Mouse (Mus musculus) forebrain, embryonic 14.5 days (tissue): ENCODE measurements around the gene Sdk2. TPM values are rescaled to one million over a fixed set of nuclear protein-coding genes. Genes with fewer than 3 reads are reported as not detected.

Experiments
- ATAC-seq: fragments of 200-750 bp; cut with Nextera tagmentation; 2 replicates; pipeline ENCODE4 v1.8.0; 2017; ENCODE audit warnings: mild to moderate bottlenecking, moderate library complexity
- DNase-seq: peaks from one replicate; pipeline ENCODE4 v3.0.0-alpha.2; 2015; ENCODE audit warnings: low spot score
- H3K27ac ChIP-seq: fragments of 300-500 bp; sonication (generic); 2 replicates; pipeline ENCODE4 v1.5.1; 2014; ENCODE audit warnings: low read depth, mild to moderate bottlenecking, control low read depth, low read length, moderate library complexity
- H3K27me3 ChIP-seq: fragments of 300-500 bp; sonication (generic); replicated peaks from 2 replicates; pipeline ENCODE4 v1.6.1; 2014; ENCODE audit warnings: low read length, control low read depth, mixed read lengths; ENCODE audit not compliant: control insufficient read depth, insufficient read depth
- H3K36me3 ChIP-seq: fragments of 300-500 bp; sonication (generic); 2 replicates; pipeline ENCODE4 v1.6.1; 2014; ENCODE audit warnings: low read length, control low read depth; ENCODE audit not compliant: control insufficient read depth, insufficient read depth
- H3K4me1 ChIP-seq: fragments of 300-500 bp; sonication (generic); 2 replicates; pipeline ENCODE4 v1.6.1; 2014; ENCODE audit warnings: antibody characterized with exemption, low read length, control low read depth; ENCODE audit not compliant: control insufficient read depth, insufficient read depth
- H3K4me2 ChIP-seq: fragments of 300-500 bp; sonication (generic); 2 replicates; pipeline ENCODE4 v1.6.1; 2014; ENCODE audit warnings: mild to moderate bottlenecking, control low read depth, low read length
- H3K4me3 ChIP-seq: fragments of 300-500 bp; sonication (generic); 2 replicates; pipeline ENCODE4 v1.5.1; 2014; ENCODE audit warnings: low read depth, low read length, control low read depth
- H3K9ac ChIP-seq: fragments of 300-500 bp; sonication (generic); 2 replicates; pipeline ENCODE4 v1.6.1; 2014; ENCODE audit warnings: mild to moderate bottlenecking, low read length, control low read depth, moderate library complexity
- H3K9me3 ChIP-seq: fragments of 300-500 bp; sonication (generic); replicated peaks from 2 replicates; pipeline ENCODE4 v1.6.1; 2016; ENCODE audit warnings: low read length, control low read depth, mixed read lengths; ENCODE audit not compliant: control insufficient read depth
- WGBS: fragments of 180-500 bp; shearing (Covaris S2); extraction: QIAGEN DNeasy Blood & Tissue Kit; methylation state at CpG from one replicate; pipeline ENCODE4 v1.1.7; 2014; 5-methylcytosine and 5-hydroxymethylcytosine counted together
- polyA plus RNA-seq: library from polyadenylated mRNA; unstranded; fragments of >200 nt; fragmentation: Nextera tagmentation; extraction: Ambion mirVana; gene quantifications from 2 replicates; pipeline ENCODE4 v1.2.1, GENCODE M21; 2014

Sdk2 gene
- polyA plus RNA-seq, 1 experiment from 2014 or later = 1.1 TPM

DNA sequence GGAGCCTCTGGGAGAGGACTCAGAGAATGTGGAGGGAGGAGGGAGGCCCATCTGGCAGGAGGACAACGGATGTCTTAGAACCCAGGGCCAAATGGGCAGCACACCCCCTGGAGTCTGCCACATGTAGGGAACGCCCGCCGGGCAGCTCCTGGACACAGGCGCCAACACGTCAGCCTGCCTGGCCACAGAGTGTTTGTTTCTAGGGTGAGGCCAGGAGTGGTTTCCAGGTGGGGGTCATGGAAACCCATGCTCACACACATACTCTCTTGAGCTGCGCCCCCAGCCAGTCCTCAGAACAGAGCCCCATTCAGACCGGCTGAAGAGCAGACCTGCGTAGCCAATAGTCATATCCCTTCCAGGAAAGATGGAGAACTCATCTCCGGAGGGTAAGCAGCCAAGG lies 35.4 kb downstream of the Sdk2 start:
- no peaks in the 10 kb centered on the region for H3K36me3 ChIP-seq
- 90% methylated on average over 10 of the region's 10 CpGs for WGBS
- no peak for DNase-seq

GRCm38 (mm10) chr11:114030214-114030613 lies 36.6 kb downstream of the Sdk2 start:
- no peak overlapping the region for H3K9ac ChIP-seq
- no peak overlapping the region for H3K27ac ChIP-seq
- no peak for DNase-seq
- no peaks in the 10 kb centered on the region for H3K27me3 ChIP-seq
- 90% methylated on average over 7 of the region's 7 CpGs for WGBS
- H3K9me3 ChIP-seq = no peaks in the 10 kb centered on the region
- H3K4me1 ChIP-seq = no peaks in the 10 kb centered on the region
- H3K4me3 ChIP-seq = no peak overlapping the region
- no peak for ATAC-seq
- no peaks in the 10 kb centered on the region for H3K36me3 ChIP-seq
- H3K4me2 ChIP-seq = no peak overlapping the region

More for the DNA sequence above, 35.4 kb downstream of the Sdk2 start:
- no peak overlapping the region for H3K9ac ChIP-seq
- no peak for ATAC-seq
- no peaks in the 10 kb centered on the region for H3K27me3 ChIP-seq
- no peak overlapping the region for H3K4me3 ChIP-seq
- no peaks in the 10 kb centered on the region for H3K9me3 ChIP-seq
- H3K4me1 ChIP-seq = no peaks in the 10 kb centered on the region
- no peak overlapping the region for H3K4me2 ChIP-seq
- no peak overlapping the region for H3K27ac ChIP-seq

DNA sequence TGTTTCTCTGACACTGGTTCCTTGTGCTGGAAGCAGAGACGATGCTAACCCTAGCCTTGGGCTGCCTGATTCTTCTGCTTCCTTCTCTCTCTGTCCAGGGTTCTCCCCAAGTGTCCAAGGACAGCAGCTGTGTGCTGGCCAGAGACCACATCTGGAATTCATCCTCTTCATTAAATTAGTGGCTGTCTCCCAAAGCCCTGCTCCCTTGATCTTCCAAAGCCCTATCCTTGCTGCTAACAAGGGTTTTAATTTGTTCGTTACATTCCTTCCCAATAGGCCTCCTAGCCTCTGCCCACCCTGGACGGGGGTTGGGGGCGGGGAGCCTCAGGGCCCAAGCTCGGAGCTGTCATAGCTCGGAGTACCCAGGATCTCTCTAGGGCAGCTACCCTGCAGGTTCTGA lies 38.3 kb downstream of the Sdk2 start:
- no peaks in the 10 kb centered on the region for H3K27me3 ChIP-seq
- H3K4me3 ChIP-seq = no peak overlapping the region
- 42% methylated on average over 6 of the region's 6 CpGs for whole genome bisulfite sequencing
- H3K36me3 ChIP-seq = no peaks in the 10 kb centered on the region
- no peaks in the 10 kb centered on the region for H3K9me3 ChIP-seq
- DNase-seq = no peak
- no peak for ATAC-seq
- H3K4me2 ChIP-seq = no peak overlapping the region
- H3K4me1 ChIP-seq = no peaks in the 10 kb centered on the region
- no peak overlapping the region for H3K9ac ChIP-seq
- H3K27ac ChIP-seq = no peak overlapping the region

GRCm38 (mm10) chr11:114028021-114028420 lies 38.8 kb downstream of the Sdk2 start:
- Histone ChIP-seq H3K36me3 (no peaks in the 10 kb centered on the region), H3K4me2 (no peak overlapping the region), H3K27me3 (no peaks in the 10 kb centered on the region), H3K9me3 (no peaks in the 10 kb centered on the region), H3K27ac (no peak overlapping the region), H3K9ac (no peak overlapping the region), H3K4me3 (no peak overlapping the region), H3K4me1 (no peaks in the 10 kb centered on the region)
- DNase-seq (no peak), ATAC-seq (no peak)
- 80% methylated on average over 6 of the region's 6 CpGs for WGBS

DNA sequence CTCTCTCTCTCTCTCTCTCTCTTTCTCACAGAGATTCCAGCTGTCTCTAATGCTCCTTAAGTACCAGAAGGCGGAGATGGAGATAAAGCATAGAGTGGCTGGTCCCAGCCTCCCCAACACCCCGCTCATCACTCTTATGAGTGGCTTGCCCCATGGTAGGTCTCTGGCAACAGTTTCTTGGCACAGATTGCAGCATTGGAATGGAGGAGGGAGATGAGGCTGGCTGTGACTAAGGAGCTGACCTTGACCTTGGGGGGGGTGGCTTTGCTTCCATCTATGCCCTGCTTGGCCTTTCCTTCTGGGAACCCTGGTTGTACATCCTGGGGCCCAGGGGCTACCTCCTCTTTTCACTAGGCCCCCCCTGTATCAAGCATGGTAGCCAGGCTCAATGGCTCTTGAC lies 41.8 kb downstream of the Sdk2 start:
- no peak for DNase-seq
- H3K4me2 ChIP-seq = no peak overlapping the region
- H3K27ac ChIP-seq = no peak overlapping the region
- no peaks in the 10 kb centered on the region for H3K9me3 ChIP-seq
- 92% methylated on average over 2 of the region's 2 CpGs for WGBS
- no peaks in the 10 kb centered on the region for H3K36me3 ChIP-seq
- no peak overlapping the region for H3K9ac ChIP-seq
- no peaks in the 10 kb centered on the region for H3K27me3 ChIP-seq
- no peak for ATAC-seq
- no peaks in the 10 kb centered on the region for H3K4me1 ChIP-seq
- H3K4me3 ChIP-seq = no peak overlapping the region

DNA sequence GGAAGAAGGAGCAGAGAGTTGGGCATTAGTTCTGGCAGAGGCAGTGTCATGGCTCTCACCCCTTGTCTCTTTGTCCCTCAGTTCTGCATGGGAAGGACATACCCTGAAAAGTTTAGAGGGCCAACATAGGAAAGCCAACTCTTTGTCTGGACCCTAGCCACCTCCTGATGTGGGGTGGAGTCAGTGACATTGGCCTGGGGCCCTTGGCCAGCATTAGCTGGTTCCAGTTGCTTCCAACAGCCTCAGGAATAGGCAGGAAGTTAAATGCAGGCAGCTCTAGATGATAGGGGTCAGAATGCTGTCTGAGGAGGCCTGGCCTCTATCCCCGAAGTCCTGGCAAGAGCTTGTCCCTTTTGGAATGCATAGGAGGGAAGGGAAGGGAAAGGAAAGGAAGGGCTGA lies 42.9 kb downstream of the Sdk2 start:
- no peak for ATAC-seq
- Histone ChIP-seq H3K9me3 (no peaks in the 10 kb centered on the region), H3K27ac (no peak overlapping the region), H3K27me3 (no peaks in the 10 kb centered on the region), H3K4me3 (no peak overlapping the region), H3K36me3 (no peaks in the 10 kb centered on the region), H3K4me2 (no peak overlapping the region), H3K4me1 (peaks cover 6% of the 10 kb centered on the region), H3K9ac (no peak overlapping the region)
- WGBS = 72% methylated on average over 1 of the region's 1 CpGs
- DNase-seq = no peak

- DNase-seq = no peak
- Histone ChIP-seq H3K27me3 (no peaks in the 10 kb centered on the region), H3K4me2 (no peak overlapping the region), H3K9ac (no peak overlapping the region), H3K4me1 (peaks cover 11% of the 10 kb centered on the region), H3K9me3 (no peaks in the 10 kb centered on the region), H3K36me3 (no peaks in the 10 kb centered on the region), H3K4me3 (no peak overlapping the region), H3K27ac (no peak overlapping the region)
- WGBS = 58% methylated on average over 4 of the region's 4 CpGs
- no peak for ATAC-seq
Observed at GRCm38 (mm10) chr11:114022166-114022565, 44.7 kb downstream of the Sdk2 start.

DNA sequence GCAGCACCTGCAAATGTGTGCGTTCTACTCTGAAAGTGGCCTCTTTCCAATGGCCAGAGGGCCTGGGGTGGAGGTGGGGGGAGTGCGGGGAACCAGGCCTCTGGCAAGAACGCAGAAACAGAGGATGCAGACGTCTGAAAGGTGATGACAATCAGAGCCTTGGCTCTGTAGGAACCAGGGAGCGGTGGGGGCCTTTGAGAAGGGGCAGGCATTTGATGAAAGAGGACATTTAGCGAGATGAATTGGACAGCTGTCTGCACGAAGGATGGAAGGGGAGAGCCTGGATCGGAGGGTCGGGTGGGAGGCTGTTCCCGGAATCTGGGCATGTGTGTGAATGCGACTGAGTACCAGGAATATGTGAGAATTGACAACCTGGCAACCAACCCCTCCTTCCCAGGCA lies 47.8 kb downstream of the Sdk2 start:
- 12% methylated on average over 11 of the region's 11 CpGs for WGBS
- no peak overlapping the region for H3K4me3 ChIP-seq
- no peaks in the 10 kb centered on the region for H3K9me3 ChIP-seq
- no peaks in the 10 kb centered on the region for H3K36me3 ChIP-seq
- no peak overlapping the region for H3K9ac ChIP-seq
- ATAC-seq = peak; percentile 54; the same call in 1 of the 2 replicates
- H3K4me2 ChIP-seq = no peak overlapping the region
- DNase-seq = peak; percentile 68
- H3K27me3 ChIP-seq = peaks cover 3% of the 10 kb centered on the region; the same call in 1 of the 2 replicates
- peaks cover 14% of the 10 kb centered on the region for H3K4me1 ChIP-seq
- no peak overlapping the region for H3K27ac ChIP-seq

GRCm38 (mm10) chr11:114016889-114017392 lies 49.9 kb downstream of the Sdk2 start:
- ATAC-seq (no peak), DNase-seq (no peak)
- 26% methylated on average over 14 of the region's 14 CpGs for WGBS
- H3K27ac ChIP-seq = 0 out of 2 replicates have a peak overlapping the region, but pooled peaks have one; percentile 22
- peaks cover 14% of the 10 kb centered on the region for H3K4me1 ChIP-seq
- no peak overlapping the region for H3K4me3 ChIP-seq
- H3K9me3 ChIP-seq = no peaks in the 10 kb centered on the region
- no peak overlapping the region for H3K9ac ChIP-seq
- no peaks in the 10 kb centered on the region for H3K36me3 ChIP-seq
- H3K27me3 ChIP-seq = peaks cover 3% of the 10 kb centered on the region; the same call in 1 of the 2 replicates
- no peak overlapping the region for H3K4me2 ChIP-seq
